Mouse (Mus musculus) stomach, embryonic 16.5 days (tissue): Measurements from ENCODE around the gene Sh2d2a. TPM values are rescaled to one million over a fixed set of nuclear protein-coding genes. Genes with fewer than 3 reads are reported as not detected.
A peak's percentile ranks its signal among the peaks of the same experiment; 100 is the strongest.
"Not testable (repeated sequence)": the region's sequence is repeated elsewhere in the genome, so short reads cannot be mapped to it uniquely, and the experiment has no call there.

Source experiments
- ATAC-seq: fragments of 200-750 bp; cut with Nextera tagmentation; 2 replicates; pipeline ENCODE4 v1.8.0; 2017; ENCODE audit warnings: moderate number of reproducible peaks, moderate TSS enrichment; ENCODE audit not compliant: insufficient read depth, low FRiP score
- H3K27ac ChIP-seq: fragments of 300-500 bp; sonication (generic); 2 replicates; pipeline ENCODE4 v1.5.1; 2014; ENCODE audit warnings: low read length
- H3K27me3 ChIP-seq: fragments of 300-500 bp; sonication (generic); 2 replicates; pipeline ENCODE4 v1.6.1; 2014; ENCODE audit warnings: low read length, control low read depth, mixed read lengths; ENCODE audit not compliant: control insufficient read depth, insufficient read depth
- H3K36me3 ChIP-seq: fragments of 300-500 bp; sonication (generic); 2 replicates; pipeline ENCODE4 v1.6.1; 2014; ENCODE audit warnings: low read length; ENCODE audit not compliant: control insufficient read depth, insufficient read depth
- H3K4me1 ChIP-seq: fragments of 300-500 bp; sonication (generic); 2 replicates; pipeline ENCODE4 v1.6.1; 2014; ENCODE audit warnings: low read length, control low read depth, mixed read lengths; ENCODE audit not compliant: control insufficient read depth, insufficient read depth
- H3K4me2 ChIP-seq: fragments of 300-500 bp; sonication (generic); 2 replicates; pipeline ENCODE4 v1.6.1; 2014; ENCODE audit warnings: low read depth, low read length, mixed read lengths
- H3K4me3 ChIP-seq: fragments of 300-500 bp; sonication (generic); replicated peaks from 2 replicates; pipeline ENCODE4 v1.5.1; 2014; ENCODE audit warnings: mild to moderate bottlenecking, low read length
- H3K9ac ChIP-seq: fragments of 300-500 bp; sonication (generic); 2 replicates; pipeline ENCODE4 v1.6.1; 2014; ENCODE audit warnings: low read length
- H3K9me3 ChIP-seq: fragments of 300-500 bp; sonication (generic); replicated peaks from 2 replicates; pipeline ENCODE4 v1.6.1; 2016; ENCODE audit warnings: low read length, control low read depth; ENCODE audit not compliant: control insufficient read depth
- WGBS: fragments of 180-500 bp; shearing (Covaris S2); extraction: QIAGEN DNeasy Blood & Tissue Kit; methylation state at CpG from one replicate; pipeline ENCODE4 v1.1.7; 2014; 5-methylcytosine and 5-hydroxymethylcytosine counted together
- polyA plus RNA-seq: library from polyadenylated mRNA; unstranded; fragments of >200 nt; fragmentation: Nextera tagmentation; extraction: Ambion mirVana; gene quantifications from 2 replicates; pipeline ENCODE4 v1.2.1, GENCODE M21; 2015

Sh2d2a gene
- polyA plus RNA-seq, 1 experiment from 2014 or later: 0.26 TPM

DNA sequence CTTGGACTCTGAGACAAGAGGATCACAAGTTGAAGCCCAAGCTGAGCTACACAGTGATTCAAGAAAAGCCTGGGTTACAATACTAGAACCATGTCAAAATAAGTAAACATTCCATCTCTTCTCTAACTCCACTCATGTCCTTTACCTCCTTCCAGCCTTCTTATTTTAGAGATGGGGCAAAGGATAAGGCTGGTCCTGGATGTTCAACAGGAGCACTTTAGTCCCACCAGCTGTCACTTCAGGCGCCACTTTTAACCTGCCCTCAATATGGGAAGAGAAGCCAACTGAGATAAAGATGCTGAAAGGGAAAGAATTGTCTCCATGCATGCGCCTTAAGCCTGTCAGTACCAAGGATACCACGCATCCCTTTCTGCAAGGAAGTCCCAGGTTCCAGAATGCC lies 37.7 kb downstream of the Sh2d2a start:
- H3K27ac ChIP-seq: 0 out of 2 replicates have a peak overlapping the region, but pooled peaks have one; percentile 92

DNA sequence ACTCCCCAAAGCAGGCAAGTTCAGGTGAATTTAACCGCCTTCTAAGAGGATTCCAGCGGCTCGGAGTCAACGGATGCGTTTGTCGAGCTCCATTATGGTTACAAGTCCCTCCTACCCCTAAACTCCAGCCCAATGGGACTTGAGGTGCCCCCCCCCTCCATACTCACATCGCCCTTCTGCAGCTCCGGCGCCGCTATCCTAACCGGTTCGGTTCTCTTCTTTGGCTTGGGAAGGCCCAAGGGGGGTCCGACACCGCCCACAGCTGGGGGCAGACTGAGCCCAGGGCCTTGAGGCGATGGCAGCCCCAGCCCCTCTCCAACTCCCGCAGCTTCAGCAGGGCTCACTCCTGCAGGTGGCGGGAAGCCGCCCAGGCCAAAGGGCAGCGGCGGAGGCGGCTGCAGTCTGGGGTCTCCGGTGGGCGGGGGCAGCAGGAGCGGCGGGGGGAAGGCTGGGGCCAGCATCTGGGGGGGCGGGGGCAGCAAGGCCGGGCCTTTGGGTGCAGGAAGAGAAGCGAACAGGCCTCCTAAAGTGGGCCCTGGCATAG lies 38.2 kb downstream of the Sh2d2a start:
- no peaks in the 10 kb centered on the region; the same call in 1 of the 2 replicates for H3K9me3 ChIP-seq
- H3K4me2 ChIP-seq: peak overlapping the region; percentile 84
- H3K4me3 ChIP-seq: peak overlapping the region; percentile 65
- WGBS: under 1% methylated on average over 27 of the region's 28 CpGs
- peak overlapping the region; percentile 92 for H3K27ac ChIP-seq
- ATAC-seq: peak; percentile 2; the same call in 1 of the 2 replicates
- peaks cover 16% of the 10 kb centered on the region for H3K4me1 ChIP-seq
- no peaks in the 10 kb centered on the region for H3K36me3 ChIP-seq
- H3K27me3 ChIP-seq: no peaks in the 10 kb centered on the region
- H3K9ac ChIP-seq: peak overlapping the region; percentile 82

More for the DNA sequence above, 37.7 kb downstream of the Sh2d2a start:
- H3K4me3 ChIP-seq: peak overlapping the region; percentile 65
- no peaks in the 10 kb centered on the region; the same call in 1 of the 2 replicates for H3K9me3 ChIP-seq
- H3K36me3 ChIP-seq: no peaks in the 10 kb centered on the region
- peaks cover 16% of the 10 kb centered on the region for H3K4me1 ChIP-seq
- WGBS: 6% methylated on average over 3 of the region's 3 CpGs
- peak overlapping the region; percentile 84 for H3K4me2 ChIP-seq
- ATAC-seq: no peak
- H3K9ac ChIP-seq: peak overlapping the region; percentile 82
- H3K27me3 ChIP-seq: no peaks in the 10 kb centered on the region

GRCm38 (mm10) chr3:87885281-87886003 lies 38.9 kb downstream of the Sh2d2a start, which contains the start of gene Prcc:
Gene Prcc, minus strand, starts transcription at chr3:87885608.
- no peaks in the 10 kb centered on the region for H3K27me3 ChIP-seq
- no peaks in the 10 kb centered on the region; the same call in 1 of the 2 replicates for H3K9me3 ChIP-seq
- under 1% methylated on average over 30 of the region's 33 CpGs for WGBS
- H3K4me2 ChIP-seq: peak within 1 kb of the TSS; percentile 84
- ATAC-seq: peak; percentile 97
- H3K9ac ChIP-seq: peak within 1 kb of the TSS; percentile 82
- H3K4me1 ChIP-seq: peaks cover 16% of the 10 kb centered on the region
- H3K27ac ChIP-seq: peak within 1 kb of the TSS; percentile 92
- no peaks in the 10 kb centered on the region for H3K36me3 ChIP-seq
- peak within 1 kb of the TSS; percentile 65 for H3K4me3 ChIP-seq

DNA sequence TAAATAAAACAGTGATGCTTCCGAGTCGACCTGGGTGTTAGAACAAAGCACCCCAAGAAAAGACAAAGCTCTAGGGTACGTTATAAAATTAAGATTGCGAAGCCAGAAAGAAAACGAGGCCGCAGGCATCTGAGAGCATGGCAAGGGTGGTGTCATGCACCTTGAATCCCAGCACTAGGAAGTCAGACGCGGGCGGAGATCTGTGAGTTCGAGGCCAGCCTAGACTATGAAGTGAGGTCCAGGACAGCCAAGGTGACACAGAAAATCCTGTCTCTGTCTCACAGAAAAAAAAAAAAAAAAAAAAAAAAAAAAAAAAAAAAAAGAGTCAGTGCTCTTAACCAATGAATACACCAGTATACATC lies 39.4 kb downstream of the Sh2d2a start:
- Histone ChIP-seq H3K27ac (no peak overlapping the region), H3K9me3 (no peaks in the 10 kb centered on the region; the same call in 1 of the 2 replicates), H3K27me3 (no peaks in the 10 kb centered on the region), H3K36me3 (no peaks in the 10 kb centered on the region), H3K4me3 (peak overlapping the region; percentile 65), H3K9ac (peak overlapping the region; percentile 57), H3K4me2 (peak overlapping the region; percentile 47), H3K4me1 (peaks cover 16% of the 10 kb centered on the region)
- peak; percentile 4; the same call in 1 of the 2 replicates for ATAC-seq
- 10% methylated on average over 10 of the region's 10 CpGs for WGBS

- WGBS: 84% methylated on average over 6 of the region's 6 CpGs
- Histone ChIP-seq H3K36me3 (no peaks in the 10 kb centered on the region), H3K9ac (peak overlapping the region; percentile 57; the same call in 1 of the 2 replicates), H3K4me2 (peak overlapping the region; percentile 47), H3K4me3 (peak overlapping the region; percentile 65), H3K27ac (no peak overlapping the region), H3K4me1 (peaks cover 16% of the 10 kb centered on the region), H3K27me3 (no peaks in the 10 kb centered on the region), H3K9me3 (no peaks in the 10 kb centered on the region; the same call in 1 of the 2 replicates)
- ATAC-seq: no peak
Observed at GRCm38 (mm10) chr3:87886416-87886815, 39.9 kb downstream of the Sh2d2a start.

- H3K27ac ChIP-seq, H3K36me3 ChIP-seq, H3K9ac ChIP-seq, H3K27me3 ChIP-seq, H3K4me3 ChIP-seq, ATAC-seq, H3K4me2 ChIP-seq, H3K9me3 ChIP-seq: not testable (repeated sequence)
- peaks cover 16% of the 10 kb centered on the region for H3K4me1 ChIP-seq
- 83% methylated on average over 4 of the region's 4 CpGs for WGBS
Observed at GRCm38 (mm10) chr3:87887400-87887799, 40.8 kb downstream of the Sh2d2a start.

- 62% methylated on average over 3 of the region's 3 CpGs for WGBS
- Histone ChIP-seq H3K36me3 (no peaks in the 10 kb centered on the region), H3K4me2 (no peak overlapping the region), H3K27me3 (no peaks in the 10 kb centered on the region), H3K27ac (no peak overlapping the region), H3K4me1 (no peaks in the 10 kb centered on the region), H3K9me3 (no peaks in the 10 kb centered on the region; the same call in 1 of the 2 replicates), H3K4me3 (no peak overlapping the region), H3K9ac (no peak overlapping the region)
- ATAC-seq: no peak
Observed at GRCm38 (mm10) chr3:87891481-87891880, 44.9 kb downstream of the Sh2d2a start.

- no peaks in the 10 kb centered on the region for H3K27me3 ChIP-seq
- 67% methylated on average over 3 of the region's 3 CpGs for WGBS
- H3K4me1 ChIP-seq: no peaks in the 10 kb centered on the region
- H3K4me3 ChIP-seq: no peak overlapping the region
- H3K9me3 ChIP-seq: no peaks in the 10 kb centered on the region; the same call in 1 of the 2 replicates
- no peak for ATAC-seq
- H3K9ac ChIP-seq: no peak overlapping the region
- no peak overlapping the region for H3K4me2 ChIP-seq
- no peaks in the 10 kb centered on the region for H3K36me3 ChIP-seq
- no peak overlapping the region for H3K27ac ChIP-seq
Observed at GRCm38 (mm10) chr3:87893367-87893905, 46.9 kb downstream of the Sh2d2a start.

DNA sequence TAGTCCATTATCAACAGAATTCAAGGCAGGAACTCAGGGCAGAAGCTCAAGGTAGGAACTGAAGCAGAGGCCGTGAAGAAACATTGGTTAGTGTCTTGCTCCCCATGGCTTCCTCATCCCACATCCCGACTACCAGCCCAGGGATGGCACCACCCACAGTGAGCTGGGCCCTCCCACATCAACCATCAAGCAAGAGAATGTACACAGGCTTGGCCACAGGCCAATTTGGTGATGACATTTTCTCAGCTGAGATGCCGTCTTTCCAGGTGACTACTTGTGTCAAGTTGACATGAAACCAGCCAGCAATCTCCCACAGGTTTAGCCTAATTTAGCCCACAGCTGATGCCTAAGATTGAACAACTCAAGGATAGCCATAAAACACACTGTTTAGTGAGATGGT lies 52.7 kb downstream of the Sh2d2a start:
- 60% methylated on average over 3 of the region's 3 CpGs for WGBS
- no peak overlapping the region for H3K9ac ChIP-seq
- H3K27ac ChIP-seq: no peak overlapping the region
- H3K36me3 ChIP-seq: no peaks in the 10 kb centered on the region
- no peak overlapping the region for H3K4me3 ChIP-seq
- ATAC-seq: no peak
- H3K4me2 ChIP-seq: no peak overlapping the region
- H3K4me1 ChIP-seq: no peaks in the 10 kb centered on the region
- H3K27me3 ChIP-seq: no peaks in the 10 kb centered on the region
- no peaks in the 10 kb centered on the region for H3K9me3 ChIP-seq
